Mouse (Mus musculus): ENCODE measurements around the gene Gm29110. TPM values are rescaled to one million over a fixed set of nuclear protein-coding genes. Genes with fewer than 3 reads are reported as not detected.

Gm29110 gene
- not detected for polyA plus RNA-seq (2014; fragmentation: Illumina TruSeq; extraction: RNeasy Lipid Tissue Mini Kit (QIAGEN cat#74804))

GRCm38 (mm10) chrY:74470231-74470630, at the start of gene Gm29110:
Gene Gm29110, plus strand, starts transcription at chrY:74470531.

Other genes starting within 250 kb of the Gm29110 start
- not detected for gene Gm21913, start 153.4 kb downstream of the Gm29110 start, polyA plus RNA-seq (2014; fragmentation: Illumina TruSeq; extraction: RNeasy Lipid Tissue Mini Kit (QIAGEN cat#74804))